Mouse (Mus musculus) hindbrain, embryonic 12.5 days (tissue): Measurements from ENCODE around the gene Tcta. TPM values are rescaled to one million over a fixed set of nuclear protein-coding genes. Genes with fewer than 3 reads are reported as not detected.
A peak's percentile ranks its signal among the peaks of the same experiment; 100 is the strongest.
"Not testable (repeated sequence)": the region's sequence is repeated elsewhere in the genome, so short reads cannot be mapped to it uniquely, and the experiment has no call there.

Experiments
- ATAC-seq: fragments of 200-750 bp; cut with Nextera tagmentation; 2 replicates; pipeline ENCODE4 v1.8.0; 2017; ENCODE audit warnings: moderate TSS enrichment; ENCODE audit not compliant: low FRiP score
- H3K27ac ChIP-seq: fragments of 300-500 bp; sonication (generic); 2 replicates; pipeline ENCODE4 v1.5.1; 2016; ENCODE audit warnings: mild to moderate bottlenecking
- H3K27me3 ChIP-seq: fragments of 300-500 bp; sonication (generic); 2 replicates; pipeline ENCODE4 v1.6.1; 2016; ENCODE audit warnings: mild to moderate bottlenecking
- H3K36me3 ChIP-seq: fragments of 300-500 bp; sonication (generic); 2 replicates; pipeline ENCODE4 v1.6.1; 2016; ENCODE audit warnings: mild to moderate bottlenecking
- H3K4me1 ChIP-seq: fragments of 300-500 bp; sonication (generic); 2 replicates; pipeline ENCODE4 v1.6.1; 2016
- H3K4me2 ChIP-seq: fragments of 300-500 bp; sonication (generic); replicated peaks from 2 replicates; pipeline ENCODE4 v1.6.1; 2016; ENCODE audit warnings: mild to moderate bottlenecking
- H3K4me3 ChIP-seq: fragments of 300-500 bp; sonication (generic); 2 replicates; pipeline ENCODE4 v1.5.1; 2016; ENCODE audit warnings: mild to moderate bottlenecking
- H3K9ac ChIP-seq: fragments of 300-500 bp; sonication (generic); 2 replicates; pipeline ENCODE4 v1.6.1; 2016; ENCODE audit warnings: mild to moderate bottlenecking, moderate library complexity
- H3K9me3 ChIP-seq: fragments of 300-500 bp; sonication (generic); replicated peaks from 2 replicates; pipeline ENCODE4 v1.6.1; 2016; ENCODE audit warnings: mild to moderate bottlenecking
- WGBS: fragments of 180-500 bp; shearing (Covaris S2); methylation state at CpG from one replicate; pipeline ENCODE4 v1.1.7; 2016; 5-methylcytosine and 5-hydroxymethylcytosine counted together
- polyA plus RNA-seq: library from polyadenylated mRNA; unstranded; fragments of >200 nt; fragmentation: Nextera tagmentation; extraction: Ambion mirVana; gene quantifications from 2 replicates; pipeline ENCODE4 v1.2.1, GENCODE M21; 2016

Gene Tcta
- polyA plus RNA-seq, 1 experiment from 2014 or later = 44.2 TPM

- Histone ChIP-seq H3K36me3 (peaks cover 7% of the 10 kb centered on the region), H3K9ac (peak overlapping the region; percentile 87), H3K4me3 (peak overlapping the region; percentile 62), H3K4me1 (peaks cover 17% of the 10 kb centered on the region), H3K9me3 (no peaks in the 10 kb centered on the region), H3K4me2 (peak overlapping the region; percentile 85), H3K27me3 (no peaks in the 10 kb centered on the region), H3K27ac (0 out of 2 replicates have a peak overlapping the region, but pooled peaks have one; percentile 92)
- WGBS = 66% methylated on average over 10 of the region's 10 CpGs
- no peak for ATAC-seq
Observed at GRCm38 (mm10) chr9:108340258-108341138, 34.5 kb upstream of the Tcta start.

- Histone ChIP-seq H3K9ac (peak overlapping the region; percentile 87), H3K36me3 (peaks cover 13% of the 10 kb centered on the region), H3K27me3 (no peaks in the 10 kb centered on the region), H3K4me1 (peaks cover 17% of the 10 kb centered on the region), H3K27ac (peak overlapping the region; percentile 92; the same call in 1 of the 2 replicates), H3K4me3 (peak overlapping the region; percentile 62), H3K4me2 (peak overlapping the region; percentile 85), H3K9me3 (no peaks in the 10 kb centered on the region)
- no peak for ATAC-seq
- 16% methylated on average over 20 of the region's 20 CpGs for WGBS
Observed at GRCm38 (mm10) chr9:108339886-108340257, 33.9 kb upstream of the Tcta start.

- no peaks in the 10 kb centered on the region for H3K9me3 ChIP-seq
- peak; percentile 96 for ATAC-seq
- H3K4me2 ChIP-seq = peak within 1 kb of the TSS; percentile 85
- H3K27me3 ChIP-seq = no peaks in the 10 kb centered on the region
- peak within 1 kb of the TSS; percentile 92 for H3K27ac ChIP-seq
- H3K36me3 ChIP-seq = peaks cover 21% of the 10 kb centered on the region
- H3K4me3 ChIP-seq = peak within 1 kb of the TSS; percentile 62
- 1% methylated on average over 49 of the region's 49 CpGs for WGBS
- H3K9ac ChIP-seq = peak within 1 kb of the TSS; percentile 87
- H3K4me1 ChIP-seq = peaks cover 17% of the 10 kb centered on the region
Observed at GRCm38 (mm10) chr9:108338886-108339781, 33.2 kb upstream of the Tcta start, which contains the start of gene Gpx1. TSS of gene Gpx1 (plus strand) at chr9:108338903.

GRCm38 (mm10) chr9:108338551-108338885 lies 32.6 kb upstream of the Tcta start:
- H3K4me2 ChIP-seq = peak overlapping the region; percentile 85
- peak overlapping the region; percentile 92 for H3K27ac ChIP-seq
- H3K36me3 ChIP-seq = peaks cover 27% of the 10 kb centered on the region
- WGBS = 36% methylated on average over 6 of the region's 6 CpGs
- no peaks in the 10 kb centered on the region for H3K27me3 ChIP-seq
- peaks cover 17% of the 10 kb centered on the region for H3K4me1 ChIP-seq
- peak; percentile 6; the same call in 1 of the 2 replicates for ATAC-seq
- H3K4me3 ChIP-seq = peak overlapping the region; percentile 62
- peak overlapping the region; percentile 87 for H3K9ac ChIP-seq
- H3K9me3 ChIP-seq = no peaks in the 10 kb centered on the region

GRCm38 (mm10) chr9:108337848-108338550 lies 32.0 kb upstream of the Tcta start:
- WGBS = 68% methylated on average over 10 of the region's 10 CpGs

GRCm38 (mm10) chr9:108325811-108326210 lies 19.9 kb upstream of the Tcta start:
- no peak for ATAC-seq
- Histone ChIP-seq H3K4me3 (no peak overlapping the region), H3K27ac (no peak overlapping the region), H3K36me3 (peaks cover 35% of the 10 kb centered on the region), H3K9ac (no peak overlapping the region), H3K4me2 (no peak overlapping the region), H3K4me1 (no peaks in the 10 kb centered on the region), H3K27me3 (no peaks in the 10 kb centered on the region), H3K9me3 (no peaks in the 10 kb centered on the region)
- WGBS = 98% methylated on average over 2 of the region's 2 CpGs

More at GRCm38 (mm10) chr9:108337848-108338550, 32.0 kb upstream of the Tcta start:
- Histone ChIP-seq H3K36me3 (peaks cover 30% of the 10 kb centered on the region), H3K9ac (peak overlapping the region; percentile 87; the same call in 1 of the 2 replicates), H3K27ac (peak overlapping the region; percentile 92), H3K4me2 (peak overlapping the region; percentile 85; the same call in 1 of the 2 replicates), H3K4me3 (no peak overlapping the region), H3K9me3 (no peaks in the 10 kb centered on the region), H3K4me1 (peaks cover 17% of the 10 kb centered on the region), H3K27me3 (no peaks in the 10 kb centered on the region)
- ATAC-seq = no peak

GRCm38 (mm10) chr9:108324784-108325183 lies 18.8 kb upstream of the Tcta start:
- Histone ChIP-seq H3K4me1 (no peaks in the 10 kb centered on the region), H3K9ac (no peak overlapping the region), H3K36me3 (peaks cover 37% of the 10 kb centered on the region), H3K4me3 (no peak overlapping the region), H3K9me3 (no peaks in the 10 kb centered on the region), H3K27ac (no peak overlapping the region), H3K27me3 (no peaks in the 10 kb centered on the region), H3K4me2 (no peak overlapping the region)
- WGBS = 97% methylated on average over 1 of the region's 1 CpGs
- no peak for ATAC-seq

GRCm38 (mm10) chr9:108322054-108322453 lies 16.1 kb upstream of the Tcta start:
- 90% methylated on average over 7 of the region's 7 CpGs for WGBS
- H3K4me3 ChIP-seq, ATAC-seq, H3K4me2 ChIP-seq, H3K9ac ChIP-seq, H3K4me1 ChIP-seq, H3K9me3 ChIP-seq, H3K27me3 ChIP-seq, H3K27ac ChIP-seq: not testable (repeated sequence)
- peaks cover 18% of the 10 kb centered on the region for H3K36me3 ChIP-seq

- H3K4me2 ChIP-seq = no peak overlapping the region
- WGBS = 93% methylated on average over 2 of the region's 2 CpGs
- peaks cover 18% of the 10 kb centered on the region for H3K36me3 ChIP-seq
- no peak overlapping the region for H3K4me3 ChIP-seq
- no peaks in the 10 kb centered on the region for H3K27me3 ChIP-seq
- H3K27ac ChIP-seq = no peak overlapping the region
- ATAC-seq = no peak
- no peaks in the 10 kb centered on the region for H3K4me1 ChIP-seq
- no peak overlapping the region for H3K9ac ChIP-seq
- H3K9me3 ChIP-seq = no peaks in the 10 kb centered on the region
Observed at GRCm38 (mm10) chr9:108318462-108318861, 12.5 kb upstream of the Tcta start.

- ATAC-seq = no peak
- H3K27ac ChIP-seq = no peak overlapping the region
- H3K27me3 ChIP-seq = no peaks in the 10 kb centered on the region
- no peaks in the 10 kb centered on the region for H3K9me3 ChIP-seq
- 95% methylated on average over 3 of the region's 3 CpGs for WGBS
- H3K4me1 ChIP-seq = no peaks in the 10 kb centered on the region
- H3K4me3 ChIP-seq = no peak overlapping the region
- no peak overlapping the region for H3K4me2 ChIP-seq
- no peak overlapping the region for H3K9ac ChIP-seq
- peaks cover 18% of the 10 kb centered on the region for H3K36me3 ChIP-seq
Observed at GRCm38 (mm10) chr9:108317572-108317971, 11.6 kb upstream of the Tcta start.

- Histone ChIP-seq H3K4me2 (peak overlapping the region; percentile 84), H3K4me3 (peak overlapping the region; percentile 93), H3K36me3 (peaks cover 12% of the 10 kb centered on the region), H3K27ac (no peak overlapping the region), H3K4me1 (peaks cover 33% of the 10 kb centered on the region), H3K9ac (peak overlapping the region; percentile 41; the same call in 1 of the 2 replicates), H3K9me3 (no peaks in the 10 kb centered on the region), H3K27me3 (no peaks in the 10 kb centered on the region)
- no peak for ATAC-seq
- WGBS = 64% methylated on average over 2 of the region's 2 CpGs
Observed at GRCm38 (mm10) chr9:108308141-108308540, 2.2 kb upstream of the Tcta start.
